Mouse (Mus musculus) hematopoietic multipotent progenitor cell, adult 10-12 weeks (in vitro differentiated cells): Measurements from ENCODE around the gene Tex45. TPM values are rescaled to one million over a fixed set of nuclear protein-coding genes. Genes with fewer than 3 reads are reported as not detected.

ENCODE experiments used
- polyA plus RNA-seq: library from polyadenylated mRNA; stranded (reverse); fragments of >175 nt; gene quantifications from 2 replicates; pipeline ENCODE4 v1.2.3, GENCODE M21; 2012; ENCODE audit warnings: low replicate concordance

The Tex45 gene
- not detected in 2 replicates for polyA plus RNA-seq

GRCm38 (mm10) chr8:3470562-3470961 lies at the start of gene Tex45:
Gene Tex45 (plus strand): TSS chr8:3470862.

GRCm38 (mm10) chr8:3467006-3467885 lies 3.4 kb upstream of the Tex45 start, which contains the start of gene Pex11g:
Gene Pex11g (minus strand): TSS chr8:3467680.

GRCm38 (mm10) chr8:3492901-3493844 lies 22.5 kb downstream of the Tex45 start, which contains the start of gene Zfp358:
Gene Zfp358 (plus strand): TSS chr8:3493138.

GRCm38 (mm10) chr8:3500235-3501090 lies 29.8 kb downstream of the Tex45 start, which contains the start of gene Mcoln1:
Gene Mcoln1 (plus strand): TSS chr8:3500457.

GRCm38 (mm10) chr8:3515260-3515671 lies 44.6 kb downstream of the Tex45 start, which contains the start of gene Pnpla6:
Gene Pnpla6 (plus strand): TSS chr8:3515384.

Other genes starting within 250 kb of the Tex45 start
- gene Insr, start 191.2 kb upstream of the Tex45 start, polyA plus RNA-seq, result 4.6 and 8.6 TPM in 2 replicates
- gene A430078G23Rik, start 117.4 kb upstream of the Tex45 start, polyA plus RNA-seq, result 25.7 and 35.3 TPM in 2 replicates
- gene Arhgef18, start 77.9 kb upstream of the Tex45 start, polyA plus RNA-seq, result 172 and 499 TPM in 2 replicates
- gene Pex11g, start 3.2 kb upstream of the Tex45 start, polyA plus RNA-seq, result 1.2 and 2.5 TPM in 2 replicates
- gene Zfp358, start 22.3 kb downstream of the Tex45 start, polyA plus RNA-seq, result 14.3 and 16.8 TPM in 2 replicates
- gene Mcoln1, start 29.6 kb downstream of the Tex45 start, polyA plus RNA-seq, result 222 and 644 TPM in 2 replicates
- 29.1 and 33.3 TPM in 2 replicates for gene Pnpla6, start 44.5 kb downstream of the Tex45 start, polyA plus RNA-seq
- not detected in 2 replicates for gene C330021F23Rik, start 97.1 kb downstream of the Tex45 start, polyA plus RNA-seq
- gene Camsap3, start 116.4 kb downstream of the Tex45 start, polyA plus RNA-seq, result 0.71 and 0.91 TPM in 2 replicates
- gene Xab2, start 150.5 kb downstream of the Tex45 start, polyA plus RNA-seq, result 29.0 and 45.7 TPM in 2 replicates
- 49.9 and 67.0 TPM in 2 replicates for gene Pet100, start 150.7 kb downstream of the Tex45 start, polyA plus RNA-seq
- gene Pcp2, start 154.7 kb downstream of the Tex45 start, polyA plus RNA-seq, result not detected in 2 replicates
- 150 and 483 TPM in 2 replicates for gene Stxbp2, start 160.1 kb downstream of the Tex45 start, polyA plus RNA-seq
- 0.15 and 0.60 TPM in 2 replicates for gene Retn, start 184.9 kb downstream of the Tex45 start, polyA plus RNA-seq
- gene Mcemp1, start 194.9 kb downstream of the Tex45 start, polyA plus RNA-seq, result 0.71 and 1.0 TPM in 2 replicates
- 0.49 TPM in 1 of 2 replicates, not detected in the other for gene Fcor, start 201.5 kb downstream of the Tex45 start, polyA plus RNA-seq
- gene Trappc5, start 205.4 kb downstream of the Tex45 start, polyA plus RNA-seq, result 27.5 and 30.0 TPM in 2 replicates
- gene Fcer2a, start 223.3 kb downstream of the Tex45 start, polyA plus RNA-seq, result 83.0 and 276 TPM in 2 replicates
- 0.20 and 0.39 TPM in 2 replicates for gene Clec4g, start 249.8 kb downstream of the Tex45 start, polyA plus RNA-seq